Mouse (Mus musculus) Patski (cell line): Measurements from ENCODE around the gene Dnase1l3. TPM values are rescaled to one million over a fixed set of nuclear protein-coding genes. Genes with fewer than 3 reads are reported as not detected.

Experiments
- ATAC-seq: fragments of 100-300 bp; one replicate; pipeline ENCODE4 v1.8.0; 2021
- CTCF ChIA-PET: fragments of 350-600 bp; sonication (Branson Sonifier 250); formaldehyde crosslinking; loops from one replicate; lab custom pipeline; 2022; ENCODE audit warnings: inconsistent platforms; lab: Charles Lee
- POLR2A ChIA-PET: fragments of 350-600 bp; sonication (Branson Sonifier 250); formaldehyde crosslinking; loops from one replicate; lab custom pipeline; 2022; ENCODE audit warnings: antibody characterized with exemption, inconsistent platforms; lab: Charles Lee
- DNase-seq: peaks from one replicate; pipeline ENCODE4 v3.0.0-alpha.2; 2011; ENCODE audit warnings: low read depth, low spot score
- H3K27me3 ChIP-seq: fragments of 371-371 bp; one replicate; pipeline ENCODE4 v1.5.1; 2021
- CTCF ChIP-seq: fragments of 100-300 bp; IDR thresholded peaks from one replicate; pipeline ENCODE4 v1.5.1; 2021
- in situ Hi-C: fragments of 300-500 bp; cut with MboI; formaldehyde crosslinking; loops from 3 replicates; pipeline ENCODE4 v1.11.1; 2018; ENCODE audit warnings: low pct_unique_long_range_greater_than_20kb, mixed read lengths
- polyA plus RNA-seq: library from polyadenylated mRNA; unstranded; gene quantifications from one replicate; pipeline ENCODE4 v1.2.3, GENCODE M21; 2021

The Dnase1l3 gene
- polyA plus RNA-seq, 1 experiment from 2014 or later: 0.44 TPM

GRCm38 (mm10) chr14:8032087-8032944 is 37.9 kb upstream of the Dnase1l3 start:
- no peaks in the 10 kb centered on the region for H3K27me3 ChIP-seq
- no peak for TF ChIP-seq CTCF
- DNase-seq: no peak
- ChIA-PET POLR2A (no interaction called here), CTCF (interaction anchor here (1.7 kb wide), 1 partner anchor 35 kb away, joined by 4 read pairs; no protein-coding TSS in a partner anchor)
- in situ Hi-C loops: no loop called here
- no peak for ATAC-seq

- TF ChIP-seq CTCF: no peak
- ChIA-PET CTCF (interaction anchor here (1.4 kb wide), 1 partner anchor 33 kb away, joined by 4 read pairs; no protein-coding TSS in a partner anchor), POLR2A (no interaction called here)
- ATAC-seq (no peak), DNase-seq (no peak)
- H3K27me3 ChIP-seq: no peaks in the 10 kb centered on the region
- in situ Hi-C loops: no loop called here
These were observed 36.2 kb upstream of the Dnase1l3 start for GRCm38 (mm10) chr14:8030535-8030934.

- ATAC-seq (no peak), DNase-seq (no peak)
- H3K27me3 ChIP-seq: no peaks in the 10 kb centered on the region
- ChIA-PET CTCF (interaction anchor here (1.1 to 1.4 kb wide), 2 partner anchors 22 to 33 kb away, joined by 3 to 4 read pairs; no protein-coding TSS in a partner anchor), POLR2A (no interaction called here)
- in situ Hi-C loops: no loop called here
- no peak for TF ChIP-seq CTCF
These were observed 35.4 kb upstream of the Dnase1l3 start for GRCm38 (mm10) chr14:8029752-8030151.

- ATAC-seq: no peak
- no peaks in the 10 kb centered on the region for H3K27me3 ChIP-seq
- no peak for DNase-seq
- ChIA-PET CTCF (interaction anchor here (1.3 kb wide), 1 partner anchor 16 kb away, joined by 5 read pairs; no protein-coding TSS in a partner anchor), POLR2A (interaction anchor here (0.9 kb wide), 1 partner anchor 18 kb away, joined by 5 read pairs; no protein-coding TSS in a partner anchor)
- in situ Hi-C loops: no loop called here
- no peak for TF ChIP-seq CTCF
These were observed 33.7 kb upstream of the Dnase1l3 start for GRCm38 (mm10) chr14:8028086-8028485.

GRCm38 (mm10) chr14:8026769-8027531 is 32.6 kb upstream of the Dnase1l3 start:
- TF ChIP-seq CTCF: no peak
- ATAC-seq (no peak), DNase-seq (no peak)
- no peaks in the 10 kb centered on the region for H3K27me3 ChIP-seq
- CTCF ChIA-PET: interaction anchor here (0.8 to 1.1 kb wide), 2 partner anchors 13 to 30 kb away, joined by 3 read pairs; no protein-coding TSS in a partner anchor
- in situ Hi-C loops: no loop called here
- POLR2A ChIA-PET: interaction anchor here (0.9 kb wide), 1 partner anchor 17 kb away, joined by 5 read pairs; no protein-coding TSS in a partner anchor

- TF ChIP-seq CTCF: no peak
- ATAC-seq (no peak), DNase-seq (no peak)
- in situ Hi-C loops: no loop called here
- ChIA-PET POLR2A (no interaction called here), CTCF (interaction anchor here (1.6 kb wide), 1 partner anchor 12 kb away, joined by 3 read pairs; no protein-coding TSS in a partner anchor)
- H3K27me3 ChIP-seq: no peaks in the 10 kb centered on the region
These were observed 30.6 kb upstream of the Dnase1l3 start for GRCm38 (mm10) chr14:8024936-8025335.

- ATAC-seq (no peak), DNase-seq (no peak)
- H3K27me3 ChIP-seq: no peaks in the 10 kb centered on the region
- CTCF ChIA-PET: interaction anchor here (1.6 kb wide), 1 partner anchor 12 kb away, joined by 3 read pairs; no protein-coding TSS in a partner anchor
- no peak for TF ChIP-seq CTCF
- in situ Hi-C loops: no loop called here
- POLR2A ChIA-PET: no interaction called here
These were observed 30.1 kb upstream of the Dnase1l3 start for GRCm38 (mm10) chr14:8024469-8024868.

- ATAC-seq (no peak), DNase-seq (no peak)
- ChIA-PET CTCF (no interaction called here), POLR2A (no interaction called here)
- H3K27me3 ChIP-seq: no peaks in the 10 kb centered on the region
- in situ Hi-C loops: no loop called here
- TF ChIP-seq CTCF: no peak
These were observed 26.2 kb upstream of the Dnase1l3 start for GRCm38 (mm10) chr14:8020546-8020945.

- in situ Hi-C loops: no loop called here
- DNase-seq: no peak
- ChIA-PET POLR2A (no interaction called here), CTCF (interaction anchor here (1.4 kb wide), 1 partner anchor 15 kb away, joined by 3 read pairs; no protein-coding TSS in a partner anchor)
- TF ChIP-seq CTCF: no peak
- H3K27me3 ChIP-seq: no peaks in the 10 kb centered on the region
- ATAC-seq: no peak
These were observed 25.6 kb upstream of the Dnase1l3 start for GRCm38 (mm10) chr14:8020011-8020410.

GRCm38 (mm10) chr14:8016951-8017350 is 22.6 kb upstream of the Dnase1l3 start:
- no peak for ATAC-seq
- H3K27me3 ChIP-seq: no peaks in the 10 kb centered on the region
- in situ Hi-C loops: no loop called here
- POLR2A ChIA-PET: interaction anchor here (1.5 kb wide), 1 partner anchor 10 kb away, joined by 3 read pairs; no protein-coding TSS in a partner anchor
- CTCF ChIA-PET: interaction anchor here (1.0 to 1.7 kb wide), 5 partner anchors 13 to 27 kb away, joined by 3 to 6 read pairs (median 5); partner anchors contain the start of gene Dnase1l3
- TF ChIP-seq CTCF: no peak
- DNase-seq: no peak
